Mouse (Mus musculus) cerebellum, adult 11 months (tissue): ENCODE measurements around the gene Cab39.
A peak's percentile ranks its signal among the peaks of the same experiment; 100 is the strongest.
"Not testable (repeated sequence)": the region's sequence is repeated elsewhere in the genome, so short reads cannot be mapped to it uniquely, and the experiment has no call there.

ENCODE experiments used
- DNase-seq: peaks from one replicate; pipeline ENCODE4 v3.0.0; 2022

The Cab39 gene

GRCm38 (mm10) chr1:85791476-85791875 is 1.8 kb upstream of the Cab39 start:
- DNase-seq: no peak

GRCm38 (mm10) chr1:85794106-85794771 is 998 bp downstream of the Cab39 start:
- DNase-seq: peak; percentile 31

- DNase-seq: no peak
Observed at GRCm38 (mm10) chr1:85795196-85795595, 2.0 kb downstream of the Cab39 start.

- DNase-seq: no peak
Observed at GRCm38 (mm10) chr1:85799776-85800175, 6.5 kb downstream of the Cab39 start.

GRCm38 (mm10) chr1:85802517-85802916 is 9.3 kb downstream of the Cab39 start:
- DNase-seq: no peak

- DNase-seq: no peak
Observed at GRCm38 (mm10) chr1:85804551-85804950, 11.3 kb downstream of the Cab39 start.

GRCm38 (mm10) chr1:85809256-85809655 is 16.0 kb downstream of the Cab39 start:
- no peak for DNase-seq

- DNase-seq: peak; percentile 12
Observed at GRCm38 (mm10) chr1:85810343-85810742, 17.1 kb downstream of the Cab39 start.

GRCm38 (mm10) chr1:85810787-85811186 is 17.5 kb downstream of the Cab39 start:
- DNase-seq: no peak

GRCm38 (mm10) chr1:85814213-85814612 is 21.0 kb downstream of the Cab39 start:
- not testable (repeated sequence) for DNase-seq

- no peak for DNase-seq
Observed at GRCm38 (mm10) chr1:85818121-85818520, 24.9 kb downstream of the Cab39 start.

GRCm38 (mm10) chr1:85819695-85820094 is 26.5 kb downstream of the Cab39 start:
- DNase-seq: no peak

- no peak for DNase-seq
Observed at GRCm38 (mm10) chr1:85822239-85822638, 29.0 kb downstream of the Cab39 start.

GRCm38 (mm10) chr1:85824905-85825304 is 31.7 kb downstream of the Cab39 start:
- no peak for DNase-seq

GRCm38 (mm10) chr1:85827166-85827565 is 33.9 kb downstream of the Cab39 start:
- no peak for DNase-seq

GRCm38 (mm10) chr1:85829016-85829415 is 35.8 kb downstream of the Cab39 start:
- no peak for DNase-seq

- no peak for DNase-seq
Observed at GRCm38 (mm10) chr1:85838056-85838455, 44.8 kb downstream of the Cab39 start.

GRCm38 (mm10) chr1:85839356-85839755 is 46.1 kb downstream of the Cab39 start:
- no peak for DNase-seq

- DNase-seq: no peak
Observed at GRCm38 (mm10) chr1:85839790-85840189, 46.5 kb downstream of the Cab39 start.

- no peak for DNase-seq
Observed at GRCm38 (mm10) chr1:85840421-85840820, 47.2 kb downstream of the Cab39 start.

- DNase-seq: no peak
Observed at GRCm38 (mm10) chr1:85842251-85842650, 49.0 kb downstream of the Cab39 start.

GRCm38 (mm10) chr1:85843291-85843863 is 50.1 kb downstream of the Cab39 start:
- no peak for DNase-seq

GRCm38 (mm10) chr1:85844981-85845380 is 51.7 kb downstream of the Cab39 start:
- DNase-seq: no peak

- DNase-seq: no peak
Observed at GRCm38 (mm10) chr1:85845476-85845875, 52.2 kb downstream of the Cab39 start.

- DNase-seq: no peak
Observed at GRCm38 (mm10) chr1:85849016-85849415, 55.8 kb downstream of the Cab39 start.
